Mouse (Mus musculus): ENCODE results near the gene Scaf1. TPM values are rescaled to one million over a fixed set of nuclear protein-coding genes. Genes with fewer than 3 reads are reported as not detected.
A peak's percentile ranks its signal among the peaks of the same experiment; 100 is the strongest.

The Scaf1 gene
- total RNA-seq, 2 experiments from 2014 or later = 48.0 to 48.1 TPM

DNA sequence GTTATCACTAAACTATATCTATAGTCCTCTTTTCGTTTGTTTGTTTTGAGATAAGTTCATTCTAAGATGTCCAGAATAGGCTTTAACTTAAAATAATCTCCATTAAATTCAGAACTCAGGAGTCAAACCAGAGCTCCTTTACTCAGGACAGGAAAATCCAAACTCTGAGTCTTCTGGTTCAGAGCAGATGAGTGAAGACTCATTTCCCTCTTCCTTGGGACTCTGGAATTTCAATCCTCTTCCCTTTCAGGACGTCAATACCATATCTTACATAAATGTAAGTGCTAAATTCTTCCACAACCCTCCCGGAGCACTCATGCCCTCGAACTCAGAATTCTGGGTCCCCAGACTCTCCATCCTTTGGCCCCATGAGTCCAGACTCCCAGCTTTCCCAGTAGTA, 598 bp upstream of the Scaf1 start:
- DNase-seq = no peak
- intact Hi-C loops (cut with DNase I) = loop anchor here (5.0 kb wide), 1 partner anchor 106 kb away; the partner anchor contains the start of gene Rps11

DNA sequence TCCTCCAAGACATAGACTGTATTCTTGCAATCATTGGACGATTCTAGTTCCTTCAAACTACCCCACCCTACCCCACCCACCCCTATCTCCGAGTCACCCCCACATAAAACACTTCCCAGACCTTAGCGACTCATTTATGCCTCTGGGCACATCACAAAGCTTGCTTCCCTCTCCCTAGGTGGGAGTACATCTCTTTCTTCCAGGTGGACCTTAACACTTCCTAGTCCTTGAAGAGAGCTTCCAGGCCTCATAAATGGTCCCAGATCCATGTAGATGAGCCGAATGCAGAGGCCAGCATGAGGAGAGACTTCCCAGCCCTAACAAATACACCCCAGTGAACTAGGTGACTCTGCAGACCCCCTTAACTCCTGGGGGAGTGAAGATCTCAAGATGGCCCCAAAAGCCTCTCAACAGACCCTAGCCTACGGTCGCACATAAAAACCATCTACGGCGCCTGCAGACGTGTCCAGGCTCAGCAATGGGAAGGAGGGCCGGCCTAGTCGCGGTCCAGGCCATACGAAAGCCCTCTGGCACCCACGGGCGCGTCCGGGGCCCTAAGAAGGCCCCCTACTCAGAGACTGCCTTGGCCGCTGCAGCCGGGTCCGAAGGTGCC, 713 bp downstream of the Scaf1 start:
- no peak for DNase-seq
- intact Hi-C loops (cut with DNase I) = loop anchor here (1.0 to 5.0 kb wide), 2 partner anchors 17 to 107 kb away; partner anchors contain the start of genes Bcl2l12 and Rps11

GRCm38 (mm10) chr7:45014096-45014451, 2.1 kb downstream of the Scaf1 start:
- no peak for DNase-seq
- intact Hi-C loops (cut with DNase I) = no loop called here

DNA sequence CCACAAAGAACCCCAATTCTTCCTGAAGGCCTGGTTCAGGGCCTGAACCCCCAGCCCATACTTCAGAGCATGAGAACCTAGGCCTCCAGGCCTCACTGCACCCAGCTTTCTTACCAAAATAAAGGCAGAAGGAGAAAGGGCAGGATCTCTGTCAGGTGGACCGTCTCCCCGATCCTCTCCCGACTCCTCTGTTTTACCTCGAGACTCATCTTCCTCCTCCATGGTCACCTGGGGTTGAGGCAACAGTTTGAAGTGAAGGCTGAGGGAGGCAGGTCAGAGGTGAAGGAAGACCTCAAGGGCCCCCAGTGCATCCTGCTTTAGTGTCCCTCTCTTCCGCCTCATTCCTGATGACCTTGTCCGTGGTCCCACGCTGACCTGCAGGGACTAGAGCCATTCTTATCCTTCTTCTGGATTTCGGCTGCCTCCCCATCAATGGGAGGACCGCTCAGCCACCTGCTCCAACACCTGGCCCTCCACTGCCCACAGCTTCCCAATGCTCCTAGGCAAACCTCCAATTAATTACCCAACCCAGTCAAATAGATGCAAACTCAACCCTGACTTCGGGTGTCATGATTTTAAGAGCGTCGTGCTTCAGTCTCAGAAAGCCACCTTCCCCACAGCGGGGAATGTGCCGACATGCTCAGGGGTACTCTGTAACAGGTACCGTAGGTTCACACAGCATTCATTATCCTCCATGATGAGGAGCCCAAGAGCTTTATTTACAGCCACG, 2.6 kb downstream of the Scaf1 start:
- intact Hi-C loops (cut with DNase I) = no loop called here
- no peak for DNase-seq

GRCm38 (mm10) chr7:45012824-45013223, 3.3 kb downstream of the Scaf1 start:
- no peak for DNase-seq
- intact Hi-C loops (cut with DNase I) = no loop called here

DNA sequence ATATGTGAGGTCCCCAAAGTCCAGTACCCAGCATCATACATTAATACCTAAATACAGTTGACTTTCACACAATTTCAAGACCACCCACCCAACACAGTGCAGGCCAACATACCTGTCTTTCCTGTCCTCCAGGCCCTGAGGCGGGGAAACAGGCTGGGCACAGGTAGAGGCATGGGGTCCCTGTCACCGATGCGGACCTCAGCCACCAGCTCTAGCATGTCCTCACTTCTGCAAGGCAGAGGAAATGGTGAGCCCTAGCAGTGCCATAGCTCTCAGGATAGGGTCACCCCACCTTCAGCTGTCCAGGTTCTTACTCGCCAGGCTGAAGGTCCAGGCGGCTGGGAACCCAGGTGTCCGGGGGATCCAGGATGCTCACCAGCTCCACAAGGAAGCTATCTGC, 4.2 kb downstream of the Scaf1 start:
- intact Hi-C loops (cut with DNase I) = no loop called here
- DNase-seq = no peak

DNA sequence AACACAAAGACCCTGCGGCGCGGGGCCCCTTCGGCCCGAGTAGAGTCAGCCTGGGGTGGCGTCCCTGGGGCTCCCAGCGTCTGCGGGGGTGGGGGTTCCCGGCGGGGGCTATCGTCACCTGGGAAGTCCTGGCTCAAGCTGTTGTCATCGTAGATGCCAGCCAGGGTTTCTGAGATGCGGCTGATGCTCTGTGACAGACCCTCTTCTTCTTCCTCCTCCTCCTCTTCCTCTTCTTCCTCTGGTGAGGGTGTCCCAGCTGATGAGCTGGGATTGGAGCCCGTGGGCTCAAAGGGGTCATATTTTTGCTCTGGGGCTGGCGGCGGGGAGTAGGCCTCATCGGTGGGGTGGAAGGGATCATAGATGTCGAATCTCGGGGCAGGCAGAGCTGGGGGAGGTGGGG, 7.8 kb downstream of the Scaf1 start:
- intact Hi-C loops (cut with DNase I) = no loop called here
- DNase-seq = no peak

DNA sequence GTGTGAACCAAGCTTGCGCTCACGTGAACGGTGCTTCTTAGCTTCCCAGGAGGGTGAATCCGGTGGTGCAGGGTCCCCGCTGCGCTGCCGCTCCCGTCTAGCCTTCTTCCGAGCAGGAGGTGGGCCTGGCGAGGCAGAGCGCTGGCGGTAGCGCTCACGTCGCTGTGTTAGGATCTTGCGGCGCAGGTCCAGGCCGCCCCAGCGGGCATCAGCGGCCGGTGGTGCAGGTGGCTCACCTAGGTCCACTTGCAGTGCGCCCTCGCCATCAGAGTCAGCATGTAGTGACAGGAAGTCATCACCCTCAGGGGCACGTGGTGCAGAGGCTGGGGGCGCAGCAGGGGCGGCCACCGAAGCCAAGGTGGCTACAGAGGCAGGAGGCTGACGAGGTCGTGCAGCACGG, 8.3 kb downstream of the Scaf1 start:
- no peak for DNase-seq
- intact Hi-C loops (cut with DNase I) = no loop called here

DNA sequence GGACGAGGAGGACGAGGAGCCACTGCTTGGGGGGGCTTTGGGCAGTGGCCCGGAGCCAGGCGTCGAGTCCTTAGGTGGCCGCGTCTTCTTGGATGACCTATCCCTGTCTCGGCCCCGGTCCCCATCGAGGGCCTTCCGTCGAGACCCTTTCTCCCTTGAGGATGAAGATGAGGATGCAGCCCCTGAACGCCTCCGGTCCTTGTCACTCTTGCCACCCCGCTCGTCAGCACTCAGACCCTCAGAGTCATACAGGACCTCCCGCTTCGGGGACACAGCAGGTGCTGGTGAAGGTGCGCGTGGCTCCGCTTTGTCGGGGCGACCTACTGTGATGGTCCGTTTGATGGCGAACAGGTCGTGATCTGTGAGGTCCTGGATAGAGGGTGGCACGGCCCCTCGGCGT, 9.0 kb downstream of the Scaf1 start:
- DNase-seq = no peak
- intact Hi-C loops (cut with DNase I) = no loop called here

- DNase-seq = no peak
- intact Hi-C loops (cut with DNase I) = no loop called here
Observed at GRCm38 (mm10) chr7:45006503-45006902, 9.7 kb downstream of the Scaf1 start.

DNA sequence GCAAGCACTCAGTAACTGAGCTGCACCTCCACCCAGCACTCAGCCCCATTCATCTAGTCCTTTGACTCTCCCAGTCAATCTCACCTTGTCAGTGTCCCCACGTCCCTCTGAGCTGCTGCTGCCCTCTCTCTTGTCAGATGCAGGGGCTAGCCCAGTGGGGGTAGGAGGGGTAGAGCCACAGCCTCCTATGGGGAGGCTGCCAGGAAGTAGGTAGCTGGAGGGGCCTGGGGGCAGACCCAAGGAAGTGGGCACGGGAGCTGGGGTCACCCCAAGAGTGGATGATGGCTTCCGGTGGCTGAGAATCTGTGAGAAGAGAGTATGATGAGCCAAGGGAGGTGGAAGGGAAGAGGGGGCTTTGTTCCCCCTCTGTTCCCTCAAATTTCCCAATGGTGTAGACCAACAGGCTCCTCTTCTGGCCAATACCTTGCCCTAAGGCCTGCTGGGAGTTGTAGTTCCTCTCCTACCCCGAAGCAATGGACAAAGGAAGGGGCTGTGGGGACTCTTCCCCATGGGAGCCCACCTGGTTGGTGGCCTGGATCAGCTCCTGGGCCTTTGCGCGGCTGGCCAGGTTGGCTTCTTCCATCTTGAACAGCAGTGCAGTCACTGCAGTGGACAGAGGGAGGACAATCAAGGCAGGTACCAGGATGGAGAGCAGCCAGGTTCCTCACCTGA, 10.7 kb downstream of the Scaf1 start:
- DNase-seq = no peak
- intact Hi-C loops (cut with DNase I) = no loop called here

- intact Hi-C loops (cut with DNase I) = no loop called here
- no peak for DNase-seq
Observed at GRCm38 (mm10) chr7:45004546-45004945, 11.6 kb downstream of the Scaf1 start.

GRCm38 (mm10) chr7:45002440-45002839, 13.7 kb downstream of the Scaf1 start:
- no peak for DNase-seq
- intact Hi-C loops (cut with DNase I) = no loop called here

GRCm38 (mm10) chr7:45000539-45001114, 15.5 kb downstream of the Scaf1 start:
- no peak for DNase-seq
- intact Hi-C loops (cut with DNase I) = no loop called here

DNA sequence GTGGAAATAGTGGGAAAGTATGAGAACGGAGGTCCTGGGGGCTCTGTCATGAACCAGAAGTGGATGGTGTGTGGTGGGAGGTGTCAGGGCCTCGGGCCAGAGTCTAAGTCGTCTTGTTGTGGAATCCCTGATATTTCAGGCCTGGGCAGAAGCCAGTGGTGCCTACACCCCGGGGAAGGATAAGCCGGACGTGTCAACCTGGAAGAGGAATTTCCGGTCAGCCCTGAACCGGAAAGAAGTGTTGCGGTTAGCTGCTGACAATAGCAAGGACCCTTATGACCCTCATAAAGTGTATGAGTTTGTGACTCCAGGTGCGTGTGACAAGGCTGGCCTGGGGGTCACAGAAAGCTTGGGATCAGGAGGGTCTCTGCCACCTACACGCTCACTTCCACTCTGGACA, 16.4 kb downstream of the Scaf1 start:
- no peak for DNase-seq
- intact Hi-C loops (cut with DNase I) = no loop called here

DNA sequence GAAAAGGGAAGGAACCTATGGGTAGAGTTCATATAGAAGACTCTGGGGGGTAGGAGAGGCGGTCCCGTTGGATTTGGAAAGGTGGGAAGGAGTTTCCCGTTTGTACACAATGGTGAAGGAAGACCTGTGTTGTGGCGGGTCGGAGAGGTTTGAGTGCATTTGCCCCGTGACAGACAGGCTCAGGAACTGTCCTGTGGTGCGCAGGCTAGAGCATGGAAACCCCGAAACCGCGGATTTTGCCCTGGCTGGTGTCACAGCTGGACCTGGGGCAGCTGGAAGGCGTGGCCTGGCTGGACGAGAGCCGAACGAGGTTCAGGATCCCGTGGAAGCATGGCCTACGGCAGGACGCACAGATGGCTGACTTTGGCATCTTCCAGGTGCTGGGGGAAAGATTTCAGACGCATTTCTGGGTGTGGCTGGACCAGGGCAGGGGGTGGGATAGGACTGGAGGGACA, 17.6 kb downstream of the Scaf1 start, which contains the start of gene Bcl2l12:
Bcl2l12 (minus strand) TSS at position 212 of the 455 bp plus-strand sequence.
- peak; percentile 56 to 61 for DNase-seq
- intact Hi-C loops (cut with DNase I) = loop anchor here (1.0 kb wide), 1 partner anchor 17 kb away; no protein-coding TSS in a partner anchor

GRCm38 (mm10) chr7:44997940-44998428, 18.2 kb downstream of the Scaf1 start:
- DNase-seq = no peak
- intact Hi-C loops (cut with DNase I) = loop anchor here (1.0 kb wide), 1 partner anchor 17 kb away; no protein-coding TSS in a partner anchor

- intact Hi-C loops (cut with DNase I) = no loop called here
- peak; percentile 96 to 98 for DNase-seq
Observed at GRCm38 (mm10) chr7:44997231-44997939, 18.8 kb downstream of the Scaf1 start, which contains the start of gene Irf3. TSS of gene Irf3 (plus strand) at chr7:44997648.

GRCm38 (mm10) chr7:44996672-44997071, 19.5 kb downstream of the Scaf1 start:
- no peak for DNase-seq
- intact Hi-C loops (cut with DNase I) = no loop called here
